Mouse (Mus musculus) heart, postnatal 0 days (tissue): ENCODE data around the gene Qdpr. TPM values are rescaled to one million over a fixed set of nuclear protein-coding genes. Genes with fewer than 3 reads are reported as not detected.

Experiments
- ATAC-seq: fragments of 200-750 bp; cut with Nextera tagmentation; 2 replicates; pipeline ENCODE4 v1.8.0; 2017; ENCODE audit warnings: low read depth, moderate number of reproducible peaks, moderate library complexity; ENCODE audit not compliant: insufficient read depth
- DNase-seq: peaks from one replicate; pipeline ENCODE4 v3.0.0-alpha.2; 2016; ENCODE audit warnings: low spot score
- H3K27ac ChIP-seq: fragments of 300-500 bp; sonication (generic); 2 replicates; pipeline ENCODE4 v1.5.1; 2014; ENCODE audit warnings: low read depth, mild to moderate bottlenecking
- H3K27me3 ChIP-seq: fragments of 300-500 bp; sonication (generic); 2 replicates; pipeline ENCODE4 v1.6.1; 2014; ENCODE audit warnings: low read length, mixed read lengths; ENCODE audit not compliant: control insufficient read depth, insufficient read depth
- H3K36me3 ChIP-seq: fragments of 300-500 bp; sonication (generic); replicated peaks from 2 replicates; pipeline ENCODE4 v1.6.1; 2014; ENCODE audit warnings: low read length, mixed read lengths; ENCODE audit not compliant: control insufficient read depth, insufficient read depth
- H3K4me1 ChIP-seq: fragments of 300-500 bp; sonication (generic); 2 replicates; pipeline ENCODE4 v1.6.1; 2014; ENCODE audit warnings: antibody characterized with exemption; ENCODE audit not compliant: control insufficient read depth, insufficient read depth
- H3K4me2 ChIP-seq: fragments of 300-500 bp; sonication (generic); 2 replicates; pipeline ENCODE4 v1.6.1; 2014; ENCODE audit warnings: low read depth, mild to moderate bottlenecking, low read length, moderate library complexity
- H3K4me3 ChIP-seq: fragments of 300-500 bp; sonication (generic); 2 replicates; pipeline ENCODE4 v1.5.1; 2014; ENCODE audit warnings: low read depth, low read length
- H3K9ac ChIP-seq: fragments of 300-500 bp; sonication (generic); replicated peaks from 2 replicates; pipeline ENCODE4 v1.6.1; 2014; ENCODE audit warnings: low read depth, low read length, mixed read lengths
- H3K9me3 ChIP-seq: fragments of 300-500 bp; sonication (generic); replicated peaks from 2 replicates; pipeline ENCODE4 v1.6.1; 2016; ENCODE audit warnings: low read length; ENCODE audit not compliant: control insufficient read depth
- CTCF ChIP-seq: IDR thresholded peaks from 2 replicates; pipeline ENCODE4 v1.5.1; 2016; ENCODE audit warnings: antibody characterized with exemption, control low read depth, low read depth
- EP300 ChIP-seq: IDR thresholded peaks from 2 replicates; pipeline ENCODE4 v1.6.1; 2016; ENCODE audit warnings: antibody characterized with exemption, low read depth
- WGBS: fragments of 180-500 bp; shearing (Covaris S2); extraction: QIAGEN DNeasy Blood & Tissue Kit; methylation state at CpG from one replicate; pipeline ENCODE4 v1.1.7; 2014; 5-methylcytosine and 5-hydroxymethylcytosine counted together
- polyA plus RNA-seq: library from polyadenylated mRNA; unstranded; fragments of >200 nt; fragmentation: Nextera tagmentation; extraction: Ambion mirVana; gene quantifications from 2 replicates; pipeline ENCODE4 v1.2.1, GENCODE M21; 2015
- total RNA-seq: library from RNA; depleted of rRNA; stranded (reverse); fragments of >200 nt; gene quantifications from 2 replicates; pipeline ENCODE4 v1.2.3, GENCODE M21; 2014; ENCODE audit warnings: low replicate concordance

Qdpr gene
- total and polyA plus RNA-seq, 2 experiments from 2014 or later, result 51.6 to 107 TPM

GRCm38 (mm10) chr5:45495429-45495975, 45.5 kb upstream of the Qdpr start:
- Histone ChIP-seq H3K27me3 (no peaks in the 10 kb centered on the region), H3K4me1 (peaks cover 9% of the 10 kb centered on the region; the same call in 1 of the 2 replicates), H3K4me2 (no peak overlapping the region), H3K27ac (no peak overlapping the region), H3K9me3 (no peaks in the 10 kb centered on the region), H3K4me3 (no peak overlapping the region), H3K9ac (no peak overlapping the region), H3K36me3 (peaks cover 44% of the 10 kb centered on the region)
- TF ChIP-seq EP300, result no peak
- no peak for TF ChIP-seq CTCF
- no peak for DNase-seq
- WGBS, result 94% methylated on average over 3 of the region's 3 CpGs
- ATAC-seq, result no peak

GRCm38 (mm10) chr5:45494093-45494755, 44.2 kb upstream of the Qdpr start:
- 56% methylated on average over 9 of the region's 9 CpGs for WGBS
- Histone ChIP-seq H3K9me3 (no peaks in the 10 kb centered on the region), H3K4me1 (peaks cover 9% of the 10 kb centered on the region; the same call in 1 of the 2 replicates), H3K4me3 (peak overlapping the region; percentile 68), H3K27ac (no peak overlapping the region), H3K9ac (peak overlapping the region; percentile 73), H3K4me2 (peak overlapping the region; percentile 84), H3K27me3 (no peaks in the 10 kb centered on the region), H3K36me3 (peaks cover 31% of the 10 kb centered on the region)
- no peak for ATAC-seq
- TF ChIP-seq CTCF (no peak), EP300 (no peak)
- DNase-seq, result no peak

GRCm38 (mm10) chr5:45493191-45494092, 43.4 kb upstream of the Qdpr start, which contains the start of gene Lap3:
Lap3 (plus strand) TSS chr5:45493374.
- peak within 1 kb of the TSS; percentile 68 for H3K4me3 ChIP-seq
- no peaks in the 10 kb centered on the region for H3K27me3 ChIP-seq
- H3K9me3 ChIP-seq, result no peaks in the 10 kb centered on the region
- peak; percentile 96 for DNase-seq
- peak within 1 kb of the TSS; percentile 84 for H3K4me2 ChIP-seq
- peak; percentile 97 for ATAC-seq
- peaks cover 9% of the 10 kb centered on the region; the same call in 1 of the 2 replicates for H3K4me1 ChIP-seq
- under 1% methylated on average over 78 of the region's 78 CpGs for WGBS
- TF ChIP-seq CTCF (peak; percentile 40), EP300 (0 out of 2 replicates have a peak, but pooled peaks have one; percentile 13)
- peaks cover 25% of the 10 kb centered on the region for H3K36me3 ChIP-seq
- peak within 1 kb of the TSS; percentile 68 for H3K27ac ChIP-seq
- H3K9ac ChIP-seq, result peak within 1 kb of the TSS; percentile 73

GRCm38 (mm10) chr5:45491776-45492175, 41.7 kb upstream of the Qdpr start:
- 67% methylated on average over 4 of the region's 4 CpGs for WGBS
- no peaks in the 10 kb centered on the region for H3K9me3 ChIP-seq
- DNase-seq, result no peak

GRCm38 (mm10) chr5:45483654-45484053, 33.6 kb upstream of the Qdpr start:
- no peak overlapping the region for H3K9ac ChIP-seq
- WGBS, result 71% methylated on average over 1 of the region's 1 CpGs
- no peak overlapping the region for H3K4me3 ChIP-seq
- H3K4me2 ChIP-seq, result no peak overlapping the region
- H3K4me1 ChIP-seq, result no peaks in the 10 kb centered on the region
- ATAC-seq (no peak), DNase-seq (no peak)
- no peak overlapping the region for H3K27ac ChIP-seq
- TF ChIP-seq CTCF, result no peak
- H3K9me3 ChIP-seq, result no peaks in the 10 kb centered on the region
- H3K36me3 ChIP-seq, result no peaks in the 10 kb centered on the region
- H3K27me3 ChIP-seq, result no peaks in the 10 kb centered on the region

More at GRCm38 (mm10) chr5:45491776-45492175, 41.7 kb upstream of the Qdpr start:
- TF ChIP-seq EP300 (no peak), CTCF (no peak)
- Histone ChIP-seq H3K4me3 (no peak overlapping the region), H3K4me2 (no peak overlapping the region), H3K27ac (no peak overlapping the region), H3K36me3 (peaks cover 9% of the 10 kb centered on the region), H3K4me1 (peaks cover 9% of the 10 kb centered on the region; the same call in 1 of the 2 replicates), H3K9ac (no peak overlapping the region), H3K27me3 (no peaks in the 10 kb centered on the region)
- ATAC-seq, result no peak
